Mouse (Mus musculus) liver, embryonic 14.5 days (tissue): Measurements from ENCODE around the gene Rcan1.

ENCODE experiments used
- CTCF ChIP-seq: IDR thresholded peaks from 2 replicates; pipeline ENCODE4 v1.5.1; 2016; ENCODE audit warnings: antibody characterized with exemption, low read depth, control low read depth
- EP300 ChIP-seq: IDR thresholded peaks from 2 replicates; pipeline ENCODE4 v1.6.1; 2016; ENCODE audit warnings: antibody characterized with exemption, low read depth

DNA sequence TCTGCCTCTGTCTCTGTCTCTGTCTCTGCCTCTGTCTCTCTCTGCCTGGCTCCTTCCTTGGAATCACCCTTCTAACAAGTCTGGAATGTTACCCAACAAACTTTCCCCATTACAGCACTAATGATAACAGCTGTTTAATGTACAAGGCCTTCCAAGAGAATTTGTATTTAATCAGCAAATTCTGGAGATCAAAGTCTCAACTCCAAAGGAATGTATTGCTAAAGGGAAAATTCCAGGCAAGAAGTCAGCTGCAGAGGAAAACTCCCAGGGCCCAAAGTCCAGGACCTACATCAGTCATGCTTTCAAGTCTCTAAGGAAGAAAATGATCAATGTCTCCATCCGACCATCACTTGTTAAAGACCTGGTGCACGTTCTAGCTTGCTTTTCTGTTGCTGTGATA, 62.8 kb downstream of the Rcan1 start:
- TF ChIP-seq CTCF (no peak), EP300 (no peak)
